Mouse (Mus musculus) c-Kit-negative CD71-positive TER-119-positive erythroid progenitor cells, embryonic 14.5 days (primary cell): ENCODE results near the gene Luzp2.

Experiments
- DNase-seq: peaks from one replicate; pipeline ENCODE4 v3.0.0-alpha.2; 2013; ENCODE audit warnings: low read depth, low spot score

The Luzp2 gene

GRCm38 (mm10) chr7:54835372-54835851, at the start of gene Luzp2:
Gene Luzp2, plus strand, starts transcription at chr7:54835498.
- DNase-seq: no peak

- DNase-seq: no peak
Measured at GRCm38 (mm10) chr7:54787456-54787855, 47.8 kb upstream of the Luzp2 start.

- DNase-seq: no peak
Measured at GRCm38 (mm10) chr7:54818606-54819005, 16.7 kb upstream of the Luzp2 start.

- DNase-seq: no peak
Measured at GRCm38 (mm10) chr7:54828751-54829150, 6.5 kb upstream of the Luzp2 start.

GRCm38 (mm10) chr7:54835911-54836352, 634 bp downstream of the Luzp2 start:
- no peak for DNase-seq

- no peak for DNase-seq
Measured at GRCm38 (mm10) chr7:54836437-54836836, 1.1 kb downstream of the Luzp2 start.

- DNase-seq: no peak
Measured at GRCm38 (mm10) chr7:54842807-54843335, 7.6 kb downstream of the Luzp2 start.

- DNase-seq: no peak
Measured at GRCm38 (mm10) chr7:54845875-54846691, 10.8 kb downstream of the Luzp2 start.

- no peak for DNase-seq
Measured at GRCm38 (mm10) chr7:54846692-54847020, 11.4 kb downstream of the Luzp2 start.

GRCm38 (mm10) chr7:54852860-54853259, 17.6 kb downstream of the Luzp2 start:
- no peak for DNase-seq

- no peak for DNase-seq
Measured at GRCm38 (mm10) chr7:54861230-54861856, 26.0 kb downstream of the Luzp2 start.

GRCm38 (mm10) chr7:54878928-54879644, 43.8 kb downstream of the Luzp2 start:
- DNase-seq: no peak

GRCm38 (mm10) chr7:54893709-54894627, 58.7 kb downstream of the Luzp2 start:
- no peak for DNase-seq

GRCm38 (mm10) chr7:54898589-54898988, 63.3 kb downstream of the Luzp2 start:
- DNase-seq: no peak

GRCm38 (mm10) chr7:54909958-54910357, 74.7 kb downstream of the Luzp2 start:
- DNase-seq: no peak

- DNase-seq: no peak
Measured at GRCm38 (mm10) chr7:54914030-54914429, 78.7 kb downstream of the Luzp2 start.

GRCm38 (mm10) chr7:54921991-54922390, 86.7 kb downstream of the Luzp2 start:
- no peak for DNase-seq

GRCm38 (mm10) chr7:54956759-54957158, 121.5 kb downstream of the Luzp2 start:
- no peak for DNase-seq

- no peak for DNase-seq
Measured at GRCm38 (mm10) chr7:54962678-54963077, 127.4 kb downstream of the Luzp2 start.

GRCm38 (mm10) chr7:54977372-54977771, 142.1 kb downstream of the Luzp2 start:
- DNase-seq: no peak

- no peak for DNase-seq
Measured at GRCm38 (mm10) chr7:54980585-54980984, 145.3 kb downstream of the Luzp2 start.
